Mouse (Mus musculus): Measurements from ENCODE around the gene Ism1.

The Ism1 gene

GRCm38 (mm10) chr2:139677809-139678274, at the start of gene Ism1:
Gene Ism1 (plus strand): TSS chr2:139678178.
- peak; percentile 29 to 40 for DNase-seq (ENCODE audit: low spot score in 2 of 2)

- no peak for DNase-seq (ENCODE audit: low spot score in 2 of 2)
These were observed 49.2 kb upstream of the Ism1 start for GRCm38 (mm10) chr2:139628731-139629130.

- no peak for DNase-seq (ENCODE audit: low spot score in 2 of 2)
These were observed 48.3 kb upstream of the Ism1 start for GRCm38 (mm10) chr2:139629653-139630052.

- DNase-seq (ENCODE audit: low spot score in 2 of 2) = no peak
These were observed 43.5 kb upstream of the Ism1 start for GRCm38 (mm10) chr2:139634506-139634905.

GRCm38 (mm10) chr2:139637861-139638260, 40.1 kb upstream of the Ism1 start:
- DNase-seq (ENCODE audit: low spot score in 2 of 2) = no peak

GRCm38 (mm10) chr2:139641757-139642385, 36.1 kb upstream of the Ism1 start:
- DNase-seq (ENCODE audit: low spot score in 2 of 2) = no peak

- peak; percentile 31 to 55 for DNase-seq (ENCODE audit: low spot score in 2 of 2)
These were observed 28.5 kb upstream of the Ism1 start for GRCm38 (mm10) chr2:139649518-139649917.

- DNase-seq (ENCODE audit: low spot score in 2 of 2) = no peak
These were observed 21.2 kb upstream of the Ism1 start for GRCm38 (mm10) chr2:139656750-139657149.

- DNase-seq (ENCODE audit: low spot score in 2 of 2) = no peak
These were observed 6.1 kb upstream of the Ism1 start for GRCm38 (mm10) chr2:139671838-139672237.

GRCm38 (mm10) chr2:139672371-139672770, 5.6 kb upstream of the Ism1 start:
- DNase-seq (ENCODE audit: low spot score in 2 of 2) = no peak

GRCm38 (mm10) chr2:139677065-139677762, 764 bp upstream of the Ism1 start:
- peak; percentile 82 to 85 for DNase-seq (ENCODE audit: low spot score in 2 of 2)

GRCm38 (mm10) chr2:139678275-139679140, 530 bp downstream of the Ism1 start:
- peak; percentile 62 to 64 for DNase-seq (ENCODE audit: low spot score in 2 of 2)

- no peak for DNase-seq (ENCODE audit: low spot score in 2 of 2)
These were observed 4.6 kb downstream of the Ism1 start for GRCm38 (mm10) chr2:139682540-139682939.

GRCm38 (mm10) chr2:139689442-139690003, 11.5 kb downstream of the Ism1 start:
- DNase-seq (ENCODE audit: low spot score in 2 of 2) = no peak

- no peak for DNase-seq (ENCODE audit: low spot score in 2 of 2)
These were observed 15.5 kb downstream of the Ism1 start for GRCm38 (mm10) chr2:139693521-139693920.

- no peak for DNase-seq (ENCODE audit: low spot score in 2 of 2)
These were observed 16.7 kb downstream of the Ism1 start for GRCm38 (mm10) chr2:139694638-139695037.

GRCm38 (mm10) chr2:139696578-139696977, 18.6 kb downstream of the Ism1 start:
- peak in 1 of 2 experiments; percentile 49 for DNase-seq (ENCODE audit: low spot score in 2 of 2)

GRCm38 (mm10) chr2:139700609-139701008, 22.6 kb downstream of the Ism1 start:
- no peak for DNase-seq (ENCODE audit: low spot score in 2 of 2)

GRCm38 (mm10) chr2:139704951-139705350, 27.0 kb downstream of the Ism1 start:
- no peak for DNase-seq (ENCODE audit: low spot score in 2 of 2)

- no peak for DNase-seq (ENCODE audit: low spot score in 2 of 2)
These were observed 30.4 kb downstream of the Ism1 start for GRCm38 (mm10) chr2:139708194-139708899.

GRCm38 (mm10) chr2:139711640-139712039, 33.7 kb downstream of the Ism1 start:
- no peak for DNase-seq (ENCODE audit: low spot score in 2 of 2)
